Mouse (Mus musculus) midbrain, embryonic 14.5 days (tissue): ENCODE results near the gene Thap12. TPM values are rescaled to one million over a fixed set of nuclear protein-coding genes. Genes with fewer than 3 reads are reported as not detected.
A peak's percentile ranks its signal among the peaks of the same experiment; 100 is the strongest.

ENCODE experiments used
- ATAC-seq: fragments of 200-750 bp; cut with Nextera tagmentation; 2 replicates; pipeline ENCODE4 v1.8.0; 2017; ENCODE audit warnings: moderate number of reproducible peaks, moderate library complexity; ENCODE audit not compliant: low FRiP score, low TSS enrichment
- DNase-seq: peaks from one replicate; pipeline ENCODE4 v3.0.0-alpha.2; 2015
- H3K27ac ChIP-seq: fragments of 300-500 bp; sonication (generic); replicated peaks from 2 replicates; pipeline ENCODE4 v1.5.1; 2014; ENCODE audit warnings: mild to moderate bottlenecking, low read depth, low read length, moderate library complexity
- H3K27me3 ChIP-seq: fragments of 300-500 bp; sonication (generic); 2 replicates; pipeline ENCODE4 v1.6.1; 2014; ENCODE audit warnings: low read length, control low read depth, mixed read lengths; ENCODE audit not compliant: control insufficient read depth, insufficient read depth
- H3K36me3 ChIP-seq: fragments of 300-500 bp; sonication (generic); 2 replicates; pipeline ENCODE4 v1.6.1; 2014; ENCODE audit warnings: low read length, control low read depth; ENCODE audit not compliant: control insufficient read depth, insufficient read depth
- H3K4me1 ChIP-seq: fragments of 300-500 bp; sonication (generic); 2 replicates; pipeline ENCODE4 v1.6.1; 2014; ENCODE audit warnings: mild to moderate bottlenecking, antibody characterized with exemption, low read length, control low read depth; ENCODE audit not compliant: control insufficient read depth, insufficient read depth
- H3K4me2 ChIP-seq: fragments of 300-500 bp; sonication (generic); 2 replicates; pipeline ENCODE4 v1.6.1; 2014; ENCODE audit warnings: mild to moderate bottlenecking, low read length, moderate library complexity
- H3K4me3 ChIP-seq: fragments of 300-500 bp; sonication (generic); replicated peaks from 2 replicates; pipeline ENCODE4 v1.5.1; 2014; ENCODE audit warnings: low read depth, low read length
- H3K9ac ChIP-seq: fragments of 300-500 bp; sonication (generic); replicated peaks from 2 replicates; pipeline ENCODE4 v1.6.1; 2014; ENCODE audit warnings: mild to moderate bottlenecking, low read length, moderate library complexity
- H3K9me3 ChIP-seq: fragments of 300-500 bp; sonication (generic); 2 replicates; pipeline ENCODE4 v1.6.1; 2016; ENCODE audit warnings: low read length, control low read depth, mixed read lengths; ENCODE audit not compliant: control insufficient read depth
- WGBS: fragments of 180-500 bp; shearing (Covaris S2); extraction: QIAGEN DNeasy Blood & Tissue Kit; methylation state at CpG from one replicate; pipeline ENCODE4 v1.1.7; 2014; 5-methylcytosine and 5-hydroxymethylcytosine counted together
- polyA plus RNA-seq: library from polyadenylated mRNA; unstranded; fragments of >200 nt; fragmentation: Nextera tagmentation; extraction: Ambion mirVana; gene quantifications from 2 replicates; pipeline ENCODE4 v1.2.1, GENCODE M21; 2014

Gene Thap12
- polyA plus RNA-seq, result 42.0 and 61.6 TPM in 2 replicates

DNA sequence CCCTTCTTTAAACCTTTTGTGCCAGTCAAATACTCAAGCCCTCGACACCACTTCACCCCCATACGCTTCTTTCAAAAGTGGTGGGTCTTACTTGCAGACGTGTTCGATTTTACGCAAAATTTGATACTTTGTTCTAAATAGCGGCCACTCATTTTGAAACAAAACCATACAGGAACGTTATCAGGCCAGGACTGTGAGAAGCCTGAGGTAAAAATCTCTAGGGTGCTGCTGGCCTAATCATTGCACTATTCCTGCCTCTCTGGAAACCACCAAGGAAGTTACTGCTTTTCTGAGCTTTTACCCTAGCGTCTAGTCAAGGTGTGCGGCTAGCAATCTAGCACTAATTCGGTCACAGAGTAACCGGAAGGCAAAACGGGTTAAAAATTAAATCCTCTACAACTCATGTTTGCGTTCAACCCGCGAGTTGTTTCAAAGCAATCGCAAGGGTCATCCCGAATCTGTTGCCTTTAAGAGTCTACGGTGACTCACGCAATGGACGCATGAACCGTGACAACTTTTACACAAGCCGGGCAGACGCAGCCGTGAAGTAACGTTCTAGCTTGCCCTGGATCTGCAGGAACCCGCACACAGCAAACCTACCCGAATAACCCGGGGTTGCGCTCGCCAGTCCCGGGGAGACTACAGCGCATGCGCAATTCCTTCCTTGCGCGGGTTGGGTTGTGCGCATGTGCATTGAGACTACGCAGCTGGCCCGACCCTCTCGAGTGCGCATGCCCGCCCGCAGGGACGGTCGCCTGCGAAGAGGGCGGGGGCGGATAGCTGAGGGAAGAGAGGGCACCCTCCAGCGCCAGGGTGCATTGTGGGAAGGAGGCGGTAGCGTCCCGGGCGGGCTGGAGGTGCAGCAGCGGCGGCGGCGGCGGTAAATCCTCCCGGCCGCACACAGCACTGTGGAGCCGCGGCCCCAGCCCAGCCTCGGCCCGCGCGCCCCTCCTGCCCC is at the start of gene Thap12:
Gene Thap12, plus strand, starts transcription at position 821 of the 958 bp plus-strand sequence.
- no peaks in the 10 kb centered on the region for H3K27me3 ChIP-seq
- peaks cover 27% of the 10 kb centered on the region for H3K4me1 ChIP-seq
- no peaks in the 10 kb centered on the region for H3K9me3 ChIP-seq
- H3K9ac ChIP-seq, result peak within 1 kb of the TSS; percentile 86
- peak within 1 kb of the TSS; percentile 79 for H3K4me2 ChIP-seq
- H3K4me3 ChIP-seq, result peak within 1 kb of the TSS; percentile 98
- peak; percentile 99 for ATAC-seq
- H3K36me3 ChIP-seq, result no peaks in the 10 kb centered on the region
- peak; percentile 100 for DNase-seq
- WGBS, result 2% methylated on average over 61 of the region's 65 CpGs
- peak within 1 kb of the TSS; percentile 83 for H3K27ac ChIP-seq

DNA sequence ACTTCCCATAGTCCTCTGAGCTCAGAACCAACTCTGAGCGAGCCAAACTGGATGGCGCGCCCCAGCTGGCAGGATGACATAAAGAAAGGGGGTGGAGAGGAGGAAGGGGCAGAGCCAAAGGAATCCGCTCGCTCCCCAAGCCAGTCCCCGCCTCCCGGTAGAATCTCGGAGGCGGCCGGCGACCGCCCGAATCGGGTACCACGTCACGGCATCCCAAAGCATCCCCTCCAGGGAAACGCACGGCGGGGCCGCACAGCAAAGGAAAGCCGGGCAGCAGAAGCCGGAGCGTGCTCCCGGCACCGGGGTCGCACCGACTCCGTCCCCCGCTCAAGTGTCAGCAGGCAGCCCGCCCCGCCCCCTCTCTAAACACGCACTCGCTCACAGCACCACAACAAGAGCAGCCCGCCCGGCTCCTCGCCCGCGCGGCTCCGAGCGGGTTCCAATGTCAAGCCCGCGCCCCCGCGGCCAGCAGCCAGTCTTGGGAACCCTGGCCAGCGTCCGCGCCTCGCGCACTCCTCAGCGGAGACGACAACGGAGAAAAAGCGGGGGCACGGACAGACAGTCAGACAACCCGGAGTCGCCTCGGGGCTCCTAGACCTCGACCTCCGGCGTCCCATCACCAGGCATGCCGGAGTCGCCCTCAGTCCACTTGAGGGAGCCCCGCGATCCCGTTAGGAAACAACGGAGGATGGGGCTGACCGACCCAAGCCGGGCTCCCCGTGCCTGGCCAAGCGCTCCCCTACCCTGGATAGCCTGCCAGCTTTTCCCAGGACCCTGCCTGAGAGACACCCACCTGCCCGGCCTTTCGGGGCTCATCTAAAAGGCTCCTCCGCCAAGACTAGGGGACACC is 47.0 kb upstream of the Thap12 start:
- DNase-seq, result peak; percentile 85
- Histone ChIP-seq H3K9ac (peak overlapping the region; percentile 81), H3K4me3 (peak overlapping the region; percentile 93), H3K36me3 (peaks cover 19% of the 10 kb centered on the region), H3K4me1 (peaks cover 22% of the 10 kb centered on the region), H3K9me3 (no peaks in the 10 kb centered on the region), H3K4me2 (peak overlapping the region; percentile 75), H3K27ac (peak overlapping the region; percentile 90), H3K27me3 (no peaks in the 10 kb centered on the region)
- WGBS, result under 1% methylated on average over 73 of the region's 74 CpGs
- peak; percentile 79 for ATAC-seq

DNA sequence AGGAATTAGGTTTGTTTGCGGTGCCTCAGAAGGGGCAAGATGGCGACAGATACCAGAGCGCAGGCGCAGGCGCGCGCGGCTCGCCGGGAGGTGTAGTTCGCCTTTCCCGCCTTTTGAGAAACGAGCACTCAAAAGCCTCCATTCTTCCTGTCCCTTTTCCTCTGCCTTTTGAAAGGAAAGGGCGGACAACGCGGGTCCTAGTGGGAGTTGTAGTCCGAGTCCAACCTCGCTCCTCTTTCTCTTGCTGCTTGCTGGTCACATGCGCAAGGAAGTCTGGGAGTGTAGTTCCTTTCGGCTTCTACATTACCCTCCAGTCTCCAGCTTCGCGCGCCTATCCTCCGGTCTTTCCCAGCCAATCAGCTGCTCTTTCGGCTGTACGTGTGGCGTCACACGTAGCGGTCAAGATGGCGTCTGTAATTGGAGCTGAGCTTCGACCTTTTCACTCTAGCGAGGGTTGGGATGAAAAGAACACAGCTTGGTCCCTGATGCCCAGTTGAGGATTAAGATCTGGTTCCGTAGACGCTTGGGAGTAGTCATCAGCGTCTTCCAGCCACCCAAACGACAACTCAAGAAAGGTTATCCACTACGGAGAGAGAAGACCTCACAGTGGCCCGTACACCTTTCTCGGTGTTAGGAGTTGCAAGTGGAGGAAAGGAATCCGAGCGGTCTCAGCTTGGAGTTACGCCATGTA is 46.2 kb upstream of the Thap12 start, which contains the start of gene Emsy:
Gene Emsy, minus strand, starts transcription at position 253 of the 691 bp plus-strand sequence.
- Histone ChIP-seq H3K4me2 (peak within 1 kb of the TSS; percentile 75), H3K4me1 (peaks cover 22% of the 10 kb centered on the region), H3K9ac (peak within 1 kb of the TSS; percentile 81), H3K36me3 (peaks cover 19% of the 10 kb centered on the region), H3K27me3 (no peaks in the 10 kb centered on the region), H3K4me3 (peak within 1 kb of the TSS; percentile 93), H3K27ac (peak within 1 kb of the TSS; percentile 90), H3K9me3 (no peaks in the 10 kb centered on the region)
- ATAC-seq (peak; percentile 95), DNase-seq (peak; percentile 98)
- WGBS, result under 1% methylated on average over 42 of the region's 42 CpGs

DNA sequence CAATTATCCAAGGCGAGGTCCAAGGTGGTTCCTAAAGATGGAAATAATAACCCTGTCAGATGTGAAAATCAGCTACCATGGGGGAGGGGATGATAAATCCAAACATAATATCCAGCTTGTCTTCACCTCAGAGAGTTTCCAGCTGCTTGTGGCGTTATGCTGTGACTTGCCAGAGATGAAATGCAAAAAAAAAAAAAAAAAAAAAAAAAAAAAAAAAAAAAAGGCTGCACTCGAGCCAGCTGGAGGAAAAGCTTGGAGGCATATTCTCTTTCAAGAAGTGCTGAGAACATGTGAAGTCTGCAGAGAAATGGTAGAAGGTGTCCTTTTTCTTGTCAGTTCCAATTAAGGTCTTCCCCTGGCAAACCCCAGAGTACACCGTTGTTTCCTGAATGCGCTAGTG is 37.7 kb upstream of the Thap12 start:
- H3K27ac ChIP-seq, result no peak overlapping the region
- ATAC-seq (no peak), DNase-seq (no peak)
- no peaks in the 10 kb centered on the region for H3K9me3 ChIP-seq
- H3K4me3 ChIP-seq, result no peak overlapping the region
- H3K4me1 ChIP-seq, result no peaks in the 10 kb centered on the region
- no peak overlapping the region for H3K9ac ChIP-seq
- H3K4me2 ChIP-seq, result no peak overlapping the region
- no peaks in the 10 kb centered on the region for H3K36me3 ChIP-seq
- H3K27me3 ChIP-seq, result no peaks in the 10 kb centered on the region
- WGBS, result 58% methylated on average over 5 of the region's 5 CpGs

DNA sequence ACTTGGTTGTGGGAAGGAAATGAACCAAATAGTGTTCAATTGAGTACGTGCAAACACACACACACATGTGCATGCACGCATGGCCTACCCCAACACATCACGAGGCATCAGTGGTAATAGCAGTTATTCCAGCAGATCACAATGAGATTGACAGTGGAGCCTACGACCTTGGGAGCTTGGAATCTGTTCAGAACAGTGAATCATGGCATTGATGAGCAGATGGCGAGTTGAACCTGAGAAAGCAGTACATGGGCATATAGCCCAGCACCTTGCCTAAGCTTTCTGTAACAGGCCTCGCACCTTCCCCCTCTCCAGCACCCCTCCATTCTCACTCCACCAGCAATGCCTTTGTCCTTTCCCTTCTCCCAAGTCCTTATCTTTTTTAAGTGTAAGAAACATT is 37.2 kb upstream of the Thap12 start:
- DNase-seq, result no peak
- no peak overlapping the region for H3K27ac ChIP-seq
- no peaks in the 10 kb centered on the region for H3K9me3 ChIP-seq
- 89% methylated on average over 6 of the region's 6 CpGs for WGBS
- no peak overlapping the region for H3K4me2 ChIP-seq
- no peak overlapping the region for H3K4me3 ChIP-seq
- H3K9ac ChIP-seq, result no peak overlapping the region
- H3K4me1 ChIP-seq, result no peaks in the 10 kb centered on the region
- ATAC-seq, result no peak
- no peaks in the 10 kb centered on the region for H3K36me3 ChIP-seq
- H3K27me3 ChIP-seq, result no peaks in the 10 kb centered on the region

DNA sequence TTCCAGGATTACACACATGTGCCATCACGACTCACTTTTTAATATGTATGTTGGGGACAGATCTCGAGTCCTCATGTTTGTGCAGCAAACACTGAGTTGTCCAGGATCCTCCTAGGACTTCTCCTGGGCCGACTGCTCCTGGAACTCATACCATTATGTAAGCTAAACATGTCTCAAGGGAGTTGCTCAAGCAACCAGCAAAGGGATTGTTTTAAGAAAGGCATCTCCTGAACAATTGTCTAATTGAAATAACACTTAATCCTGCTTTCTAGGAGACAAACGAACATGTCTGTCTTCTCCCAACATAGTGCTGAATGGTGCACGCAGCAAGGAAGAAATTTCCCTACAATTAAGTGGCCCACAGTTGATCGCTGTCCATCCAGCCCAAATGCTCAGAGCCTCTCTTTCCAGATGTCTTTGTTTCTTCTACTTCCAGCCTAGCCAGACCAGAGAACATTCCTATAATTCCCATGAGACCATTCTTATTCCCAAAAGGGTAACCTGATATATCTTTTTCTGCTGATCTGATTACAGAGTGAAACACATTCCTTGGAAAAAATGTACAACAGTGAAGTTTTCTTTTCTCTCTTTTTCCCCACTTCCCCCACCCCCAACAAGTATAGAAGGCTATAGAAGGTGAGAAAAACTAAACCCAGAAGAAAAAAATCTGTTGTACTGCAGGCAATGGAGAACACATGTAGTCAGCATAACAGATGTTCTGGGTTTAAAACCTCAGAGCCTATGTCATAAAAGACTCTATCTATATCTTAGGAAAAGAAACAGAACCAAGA is 34.8 kb upstream of the Thap12 start:
- H3K4me2 ChIP-seq, result no peak overlapping the region
- 69% methylated on average over 6 of the region's 6 CpGs for WGBS
- H3K9me3 ChIP-seq, result no peaks in the 10 kb centered on the region
- H3K36me3 ChIP-seq, result no peaks in the 10 kb centered on the region
- H3K27ac ChIP-seq, result no peak overlapping the region
- H3K4me3 ChIP-seq, result no peak overlapping the region
- no peak overlapping the region for H3K9ac ChIP-seq
- DNase-seq (no peak), ATAC-seq (no peak)
- no peaks in the 10 kb centered on the region for H3K4me1 ChIP-seq
- no peaks in the 10 kb centered on the region for H3K27me3 ChIP-seq

DNA sequence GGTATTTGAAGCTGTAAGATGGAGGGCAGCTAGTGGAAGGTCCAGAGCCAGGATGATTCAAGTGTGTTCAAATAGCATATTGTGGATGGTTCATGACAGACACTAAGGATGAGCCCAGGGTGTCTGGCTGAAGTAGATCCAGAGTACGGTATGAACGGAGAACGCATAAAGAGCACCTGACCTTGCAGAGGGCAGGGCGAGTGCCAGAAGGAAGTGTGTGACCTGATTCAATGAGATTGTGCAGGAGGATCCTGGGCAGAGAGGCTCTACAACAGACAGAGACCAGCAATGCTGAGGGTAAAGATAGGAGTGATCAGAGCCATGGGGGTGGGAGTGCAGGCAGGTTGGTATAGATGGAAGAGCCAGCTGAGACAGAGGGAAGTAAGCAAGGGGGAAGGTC is 32.1 kb upstream of the Thap12 start:
- DNase-seq (no peak), ATAC-seq (no peak)
- H3K4me3 ChIP-seq, result no peak overlapping the region
- no peak overlapping the region for H3K4me2 ChIP-seq
- no peak overlapping the region for H3K9ac ChIP-seq
- no peaks in the 10 kb centered on the region for H3K36me3 ChIP-seq
- WGBS, result 90% methylated on average over 4 of the region's 4 CpGs
- H3K27ac ChIP-seq, result no peak overlapping the region
- no peaks in the 10 kb centered on the region for H3K27me3 ChIP-seq
- H3K9me3 ChIP-seq, result no peaks in the 10 kb centered on the region
- H3K4me1 ChIP-seq, result no peaks in the 10 kb centered on the region
